Mouse (Mus musculus) G1E (cell line): ENCODE measurements around the gene Gm28230.

Experiments used
- CTCF ChIP-seq: IDR thresholded peaks from 2 replicates; pipeline ENCODE4 v1.5.1; 2012; ENCODE audit warnings: low read depth, low read length, inconsistent platforms, mixed read lengths
- GATA1 ChIP-seq: IDR thresholded peaks from 2 replicates; pipeline ENCODE4 v1.6.1; 2012; ENCODE audit warnings: borderline replicate concordance, low read length, inconsistent platforms, mixed read lengths

DNA sequence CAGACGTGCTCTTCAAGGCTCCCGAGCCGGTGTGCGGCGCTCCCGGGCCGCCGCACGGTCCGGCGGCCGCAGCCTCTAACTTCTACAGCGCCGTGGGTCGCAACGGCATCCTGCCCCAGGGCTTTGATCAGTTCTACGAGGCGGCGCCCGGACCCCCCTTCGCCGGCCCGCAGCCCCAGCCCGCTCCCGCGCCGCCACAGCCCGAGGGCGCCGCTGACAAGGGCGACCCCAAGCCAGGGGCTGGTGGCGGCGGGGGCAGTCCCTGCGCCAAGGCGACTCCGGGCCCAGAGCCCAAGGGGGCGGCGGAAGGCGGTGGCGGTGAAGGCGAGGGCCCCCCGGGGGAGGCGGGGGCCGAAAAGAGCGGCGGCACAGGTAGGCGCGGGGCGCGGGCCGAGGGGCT, 43.7 kb upstream of the Gm28230 start:
- TF ChIP-seq CTCF (no peak), GATA1 (no peak)
